Mouse (Mus musculus): ENCODE data around the gene Erbb4. TPM values are rescaled to one million over a fixed set of nuclear protein-coding genes. Genes with fewer than 3 reads are reported as not detected.

Erbb4 gene
- polyA plus RNA-seq, 1 experiment from 2014 or later = 22.3 TPM

- WGBS = 9% methylated on average over 1 of the region's 1 CpGs
- H3K9me3 ChIP-seq (ENCODE audit: control insufficient read depth, low read length) = no peaks in the 10 kb centered on the region
Observed at GRCm38 (mm10) chr1:68089623-68090022, 1018.2 kb downstream of the Erbb4 start.

GRCm38 (mm10) chr1:68056494-68056893 lies 1051.4 kb downstream of the Erbb4 start:
- Histone ChIP-seq H3K4me1 (ENCODE audit: control insufficient read depth, insufficient read depth, low read length) (no peaks in the 10 kb centered on the region), H3K4me2 (ENCODE audit: low read length) (no peak overlapping the region), H3K9ac (replicated peaks; ENCODE audit: low read length) (no peak overlapping the region), H3K9me3 (ENCODE audit: control insufficient read depth, low read length) (no peaks in the 10 kb centered on the region), H3K27ac (replicated peaks; ENCODE audit: low read depth, low read length) (no peak overlapping the region), H3K36me3 (ENCODE audit: control insufficient read depth, insufficient read depth, low read length) (no peaks in the 10 kb centered on the region), H3K4me3 (replicated peaks; ENCODE audit: low read depth, low read length) (no peak overlapping the region), H3K27me3 (ENCODE audit: control insufficient read depth, insufficient read depth, low read length) (no peaks in the 10 kb centered on the region)
- ATAC-seq (ENCODE audit: low FRiP score, low TSS enrichment) (no peak), DNase-seq (no peak)
- 58% methylated on average over 4 of the region's 4 CpGs for WGBS

More at GRCm38 (mm10) chr1:68089623-68090022, 1018.2 kb downstream of the Erbb4 start:
- Histone ChIP-seq H3K4me1 (ENCODE audit: control insufficient read depth, insufficient read depth, low read length) (no peaks in the 10 kb centered on the region), H3K27me3 (ENCODE audit: control insufficient read depth, insufficient read depth, low read length) (no peaks in the 10 kb centered on the region), H3K4me2 (ENCODE audit: low read length) (no peak overlapping the region), H3K9ac (replicated peaks; ENCODE audit: low read length) (no peak overlapping the region), H3K27ac (replicated peaks; ENCODE audit: low read depth, low read length) (no peak overlapping the region), H3K4me3 (replicated peaks; ENCODE audit: low read depth, low read length) (no peak overlapping the region), H3K36me3 (ENCODE audit: control insufficient read depth, insufficient read depth, low read length) (no peaks in the 10 kb centered on the region)
- ATAC-seq (ENCODE audit: low FRiP score, low TSS enrichment) = no peak
- DNase-seq = no peak

GRCm38 (mm10) chr1:68054715-68055114 lies 1053.1 kb downstream of the Erbb4 start:
- H3K4me3 ChIP-seq (replicated peaks; ENCODE audit: low read depth, low read length) = no peak overlapping the region
- H3K27ac ChIP-seq (replicated peaks; ENCODE audit: low read depth, low read length) = no peak overlapping the region
- H3K9me3 ChIP-seq (ENCODE audit: control insufficient read depth, low read length) = no peaks in the 10 kb centered on the region
- 85% methylated on average over 3 of the region's 3 CpGs for WGBS
- DNase-seq (no peak), ATAC-seq (ENCODE audit: low FRiP score, low TSS enrichment) (no peak)
- no peaks in the 10 kb centered on the region for H3K27me3 ChIP-seq (ENCODE audit: control insufficient read depth, insufficient read depth, low read length)
- 0 out of 2 replicates have a peak, but pooled peaks cover 3% of the 10 kb centered on the region for H3K4me1 ChIP-seq (ENCODE audit: control insufficient read depth, insufficient read depth, low read length)
- H3K36me3 ChIP-seq (ENCODE audit: control insufficient read depth, insufficient read depth, low read length) = no peaks in the 10 kb centered on the region
- H3K4me2 ChIP-seq (ENCODE audit: low read length) = no peak overlapping the region
- no peak overlapping the region for H3K9ac ChIP-seq (replicated peaks; ENCODE audit: low read length)

- Histone ChIP-seq H3K4me3 (replicated peaks; ENCODE audit: low read depth, low read length) (no peak overlapping the region), H3K4me1 (ENCODE audit: control insufficient read depth, insufficient read depth, low read length) (peaks cover 15% of the 10 kb centered on the region; the same call in 1 of the 2 replicates), H3K27ac (replicated peaks; ENCODE audit: low read depth, low read length) (peak overlapping the region; percentile 38; the same call in 1 of the 2 replicates), H3K9ac (replicated peaks; ENCODE audit: low read length) (no peak overlapping the region), H3K27me3 (ENCODE audit: control insufficient read depth, insufficient read depth, low read length) (no peaks in the 10 kb centered on the region), H3K9me3 (ENCODE audit: control insufficient read depth, low read length) (no peaks in the 10 kb centered on the region), H3K4me2 (ENCODE audit: low read length) (no peak overlapping the region), H3K36me3 (ENCODE audit: control insufficient read depth, insufficient read depth, low read length) (no peaks in the 10 kb centered on the region)
- ATAC-seq (ENCODE audit: low FRiP score, low TSS enrichment) (no peak), DNase-seq (peak; percentile 11)
- WGBS = 56% methylated on average over 6 of the region's 6 CpGs
Observed at GRCm38 (mm10) chr1:68049856-68050255, 1058.0 kb downstream of the Erbb4 start.

- peaks cover 15% of the 10 kb centered on the region; the same call in 1 of the 2 replicates for H3K4me1 ChIP-seq (ENCODE audit: control insufficient read depth, insufficient read depth, low read length)
- under 1% methylated on average over 5 of the region's 5 CpGs for WGBS
- no peak overlapping the region for H3K4me3 ChIP-seq (replicated peaks; ENCODE audit: low read depth, low read length)
- H3K9me3 ChIP-seq (ENCODE audit: control insufficient read depth, low read length) = no peaks in the 10 kb centered on the region
- H3K27ac ChIP-seq (replicated peaks; ENCODE audit: low read depth, low read length) = peak overlapping the region; percentile 46
- peak; percentile 74 for ATAC-seq (ENCODE audit: low FRiP score, low TSS enrichment)
- H3K36me3 ChIP-seq (ENCODE audit: control insufficient read depth, insufficient read depth, low read length) = no peaks in the 10 kb centered on the region
- no peaks in the 10 kb centered on the region for H3K27me3 ChIP-seq (ENCODE audit: control insufficient read depth, insufficient read depth, low read length)
- peak overlapping the region; percentile 48 for H3K4me2 ChIP-seq (ENCODE audit: low read length)
- no peak overlapping the region for H3K9ac ChIP-seq (replicated peaks; ENCODE audit: low read length)
- DNase-seq = peak; percentile 74
Observed at GRCm38 (mm10) chr1:68047139-68047538, 1060.7 kb downstream of the Erbb4 start.

GRCm38 (mm10) chr1:68046551-68046970 lies 1061.3 kb downstream of the Erbb4 start:
- Histone ChIP-seq H3K27ac (replicated peaks; ENCODE audit: low read depth, low read length) (peak overlapping the region; percentile 46), H3K9me3 (ENCODE audit: control insufficient read depth, low read length) (no peaks in the 10 kb centered on the region)

GRCm38 (mm10) chr1:68024086-68024940 lies 1083.5 kb downstream of the Erbb4 start:
- no peak for DNase-seq

More at GRCm38 (mm10) chr1:68046551-68046970, 1061.3 kb downstream of the Erbb4 start:
- peak; percentile 80 for DNase-seq
- Histone ChIP-seq H3K27me3 (ENCODE audit: control insufficient read depth, insufficient read depth, low read length) (no peaks in the 10 kb centered on the region), H3K4me3 (replicated peaks; ENCODE audit: low read depth, low read length) (peak overlapping the region; percentile 30), H3K9ac (replicated peaks; ENCODE audit: low read length) (peak overlapping the region; percentile 4; the same call in 1 of the 2 replicates), H3K36me3 (ENCODE audit: control insufficient read depth, insufficient read depth, low read length) (no peaks in the 10 kb centered on the region), H3K4me2 (ENCODE audit: low read length) (peak overlapping the region; percentile 48), H3K4me1 (ENCODE audit: control insufficient read depth, insufficient read depth, low read length) (peaks cover 15% of the 10 kb centered on the region; the same call in 1 of the 2 replicates)
- 1% methylated on average over 7 of the region's 7 CpGs for WGBS
- ATAC-seq (ENCODE audit: low FRiP score, low TSS enrichment) = peak; percentile 87

GRCm38 (mm10) chr1:68020020-68020419 lies 1087.8 kb downstream of the Erbb4 start:
- ATAC-seq (ENCODE audit: low FRiP score, low TSS enrichment) = no peak
- no peak for DNase-seq
- Histone ChIP-seq H3K36me3 (ENCODE audit: control insufficient read depth, insufficient read depth, low read length) (no peaks in the 10 kb centered on the region), H3K4me3 (replicated peaks; ENCODE audit: low read depth, low read length) (no peak overlapping the region), H3K4me1 (ENCODE audit: control insufficient read depth, insufficient read depth, low read length) (no peaks in the 10 kb centered on the region), H3K9me3 (ENCODE audit: control insufficient read depth, low read length) (no peaks in the 10 kb centered on the region), H3K4me2 (ENCODE audit: low read length) (no peak overlapping the region), H3K9ac (replicated peaks; ENCODE audit: low read length) (no peak overlapping the region), H3K27me3 (ENCODE audit: control insufficient read depth, insufficient read depth, low read length) (no peaks in the 10 kb centered on the region), H3K27ac (replicated peaks; ENCODE audit: low read depth, low read length) (no peak overlapping the region)
- WGBS = 94% methylated on average over 1 of the region's 1 CpGs

More at GRCm38 (mm10) chr1:68024086-68024940, 1083.5 kb downstream of the Erbb4 start:
- H3K27ac ChIP-seq (replicated peaks; ENCODE audit: low read depth, low read length) = no peak overlapping the region
- no peak overlapping the region for H3K9ac ChIP-seq (replicated peaks; ENCODE audit: low read length)
- H3K9me3 ChIP-seq (ENCODE audit: control insufficient read depth, low read length) = no peaks in the 10 kb centered on the region
- H3K4me3 ChIP-seq (replicated peaks; ENCODE audit: low read depth, low read length) = no peak overlapping the region
- no peaks in the 10 kb centered on the region for H3K36me3 ChIP-seq (ENCODE audit: control insufficient read depth, insufficient read depth, low read length)
- H3K4me2 ChIP-seq (ENCODE audit: low read length) = no peak overlapping the region
- H3K27me3 ChIP-seq (ENCODE audit: control insufficient read depth, insufficient read depth, low read length) = no peaks in the 10 kb centered on the region
- ATAC-seq (ENCODE audit: low FRiP score, low TSS enrichment) = no peak
- no peaks in the 10 kb centered on the region for H3K4me1 ChIP-seq (ENCODE audit: control insufficient read depth, insufficient read depth, low read length)

GRCm38 (mm10) chr1:68019618-68020017 lies 1088.2 kb downstream of the Erbb4 start:
- Histone ChIP-seq H3K36me3 (ENCODE audit: control insufficient read depth, insufficient read depth, low read length) (no peaks in the 10 kb centered on the region), H3K9me3 (ENCODE audit: control insufficient read depth, low read length) (no peaks in the 10 kb centered on the region), H3K9ac (replicated peaks; ENCODE audit: low read length) (no peak overlapping the region), H3K4me3 (replicated peaks; ENCODE audit: low read depth, low read length) (no peak overlapping the region), H3K4me2 (ENCODE audit: low read length) (no peak overlapping the region), H3K27ac (replicated peaks; ENCODE audit: low read depth, low read length) (no peak overlapping the region), H3K4me1 (ENCODE audit: control insufficient read depth, insufficient read depth, low read length) (no peaks in the 10 kb centered on the region), H3K27me3 (ENCODE audit: control insufficient read depth, insufficient read depth, low read length) (no peaks in the 10 kb centered on the region)
- WGBS = 95% methylated on average over 3 of the region's 3 CpGs
- no peak for DNase-seq
- no peak for ATAC-seq (ENCODE audit: low FRiP score, low TSS enrichment)

All from midbrain, embryonic 14.5 days (tissue).